Mouse (Mus musculus): ENCODE results near the gene Gm5737. TPM values are rescaled to one million over a fixed set of nuclear protein-coding genes. Genes with fewer than 3 reads are reported as not detected.

Gm5737 gene
- total and polyA plus RNA-seq, 3 experiments: not detected

DNA sequence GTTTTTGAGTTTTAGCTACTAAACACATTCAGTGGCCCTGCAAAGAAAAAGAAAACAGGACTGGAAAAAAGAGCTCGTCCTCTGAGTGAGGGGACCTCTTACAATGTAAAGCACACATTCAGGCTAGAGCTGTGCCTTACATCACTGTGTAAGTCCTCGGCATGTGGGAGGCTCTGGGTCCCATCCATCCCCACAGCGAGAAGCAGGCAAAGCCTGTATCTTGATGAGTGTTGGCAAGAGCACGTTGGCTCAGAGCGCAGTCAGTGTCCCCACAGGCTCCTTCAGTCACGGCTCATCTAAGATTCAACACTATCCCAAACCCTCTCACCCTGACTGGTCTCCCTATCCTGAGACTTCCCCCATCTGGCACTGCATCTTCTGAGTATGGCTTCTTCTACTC, 66.1 kb downstream of the Gm5737 start:
- no peaks in the 10 kb centered on the region for H3K27me3 ChIP-seq (ENCODE audit: insufficient read depth, low read length)
- H3K4me1 ChIP-seq (ENCODE audit: insufficient read depth, low read depth, low read length): peaks cover 83% of the 10 kb centered on the region
- TF ChIP-seq TAL1 (conservative IDR thresholded peaks at IDR 0.05; ENCODE audit: low read depth, low read length): no peak
- TF ChIP-seq GATA2 (IDR thresholded peaks at IDR 0.05; ENCODE audit: borderline replicate concordance, low read depth, low read length): no peak
- no peak for TF ChIP-seq GATA1 (IDR thresholded peaks at IDR 0.05; ENCODE audit: borderline replicate concordance, low read length)
- TF ChIP-seq CTCF (IDR thresholded peaks at IDR 0.05; ENCODE audit: low read depth, low read length): no peak
- no peak for TF ChIP-seq POLR2AphosphoS5 (IDR thresholded peaks at IDR 0.05; ENCODE audit: insufficient replicate concordance, low read depth, low read length)
- no peaks in the 10 kb centered on the region for H3K9me3 ChIP-seq (replicated peaks)
- no peak overlapping the region for H3K4me3 ChIP-seq (ENCODE audit: low read depth, low read length)
- DNase-seq (ENCODE audit: low spot score) (no peak), ATAC-seq (ENCODE audit: extremely low read depth, insufficient number of reproducible peaks, low FRiP score, poor library complexity, severe bottlenecking) (no peak)
- peaks cover 95% of the 10 kb centered on the region for H3K36me3 ChIP-seq (replicated peaks)

DNA sequence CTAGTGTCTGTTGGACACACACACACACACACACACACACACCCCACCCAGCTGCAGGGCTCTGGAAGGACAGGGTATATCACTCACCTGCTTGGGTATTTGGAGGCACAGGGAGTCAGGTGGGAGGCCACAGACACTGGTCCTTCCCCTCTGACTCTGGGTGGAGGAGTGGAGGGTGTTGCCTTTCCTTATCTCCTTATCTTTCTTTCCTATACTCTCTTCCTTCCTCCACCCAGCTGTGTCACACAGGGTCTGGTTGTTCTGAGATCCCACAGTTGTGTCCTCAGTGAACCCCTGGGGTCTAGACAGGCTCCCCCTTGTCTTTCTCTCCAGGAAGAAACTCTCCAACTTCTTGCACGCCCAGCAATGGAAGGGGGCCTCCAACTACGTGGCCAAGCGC, 67.8 kb downstream of the Gm5737 start:
- H3K4me1 ChIP-seq (ENCODE audit: insufficient read depth, low read depth, low read length): peaks cover 80% of the 10 kb centered on the region
- no peak for ATAC-seq (ENCODE audit: extremely low read depth, insufficient number of reproducible peaks, low FRiP score, poor library complexity, severe bottlenecking)
- H3K9me3 ChIP-seq (replicated peaks): no peaks in the 10 kb centered on the region
- no peaks in the 10 kb centered on the region for H3K27me3 ChIP-seq (ENCODE audit: insufficient read depth, low read length)
- no peak for DNase-seq (ENCODE audit: low spot score)
- no peak overlapping the region for H3K4me3 ChIP-seq (ENCODE audit: low read depth, low read length)
- no peak for TF ChIP-seq CTCF (IDR thresholded peaks at IDR 0.05; ENCODE audit: low read depth, low read length)
- TF ChIP-seq GATA2 (IDR thresholded peaks at IDR 0.05; ENCODE audit: borderline replicate concordance, low read depth, low read length): 0 out of 2 replicates have a peak, but pooled peaks have one; percentile 45
- H3K36me3 ChIP-seq (replicated peaks): peaks cover 96% of the 10 kb centered on the region

DNA sequence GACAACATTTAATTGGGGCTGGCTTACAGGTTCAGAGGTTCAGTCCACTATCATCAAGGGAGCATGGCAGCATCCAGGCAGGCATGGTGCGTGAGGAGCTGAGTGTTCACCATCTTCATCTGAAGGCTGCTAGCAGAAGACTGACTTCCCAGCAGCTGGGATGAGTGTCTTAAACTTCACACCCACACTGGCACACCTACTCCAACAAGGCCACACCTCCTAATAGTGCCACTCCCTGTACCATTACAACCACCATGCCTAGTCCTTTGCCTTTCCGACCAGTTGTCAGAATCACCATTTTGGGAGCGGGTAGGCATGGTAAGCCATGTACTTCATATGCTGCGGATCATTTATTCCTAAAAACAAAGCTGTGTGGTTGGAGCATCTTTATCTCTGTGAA, 68.6 kb downstream of the Gm5737 start:
- DNase-seq (ENCODE audit: low spot score): no peak
- H3K9me3 ChIP-seq (replicated peaks): no peaks in the 10 kb centered on the region
- no peaks in the 10 kb centered on the region for H3K27me3 ChIP-seq (ENCODE audit: insufficient read depth, low read length)
- H3K4me3 ChIP-seq (ENCODE audit: low read depth, low read length): no peak overlapping the region
- TF ChIP-seq GATA2 (IDR thresholded peaks at IDR 0.05; ENCODE audit: borderline replicate concordance, low read depth, low read length) (no peak), CTCF (IDR thresholded peaks at IDR 0.05; ENCODE audit: low read depth, low read length) (no peak), POLR2AphosphoS5 (IDR thresholded peaks at IDR 0.05; ENCODE audit: insufficient replicate concordance, low read depth, low read length) (no peak), TAL1 (conservative IDR thresholded peaks at IDR 0.05; ENCODE audit: low read depth, low read length) (no peak), GATA1 (IDR thresholded peaks at IDR 0.05; ENCODE audit: borderline replicate concordance, low read length) (no peak)
- peaks cover 72% of the 10 kb centered on the region for H3K4me1 ChIP-seq (ENCODE audit: insufficient read depth, low read depth, low read length)
- no peak for ATAC-seq (ENCODE audit: extremely low read depth, insufficient number of reproducible peaks, low FRiP score, poor library complexity, severe bottlenecking)
- peaks cover 96% of the 10 kb centered on the region for H3K36me3 ChIP-seq (replicated peaks)

Other genes with a start within 250 kb of the Gm5737 start
- gene Uqcrc2, start 177.2 kb upstream of the Gm5737 start, total RNA-seq (2014; fragmentation: Nextera tagmentation): 225 and 235 TPM in 2 replicates
- 200 and 213 TPM in 2 replicates for gene Uqcrc2, start 177.2 kb upstream of the Gm5737 start, total RNA-seq (2017)
- 10.3 and 11.3 TPM in 2 replicates for gene Uqcrc2, start 177.2 kb upstream of the Gm5737 start, polyA plus RNA-seq (2012)
- not detected in 2 replicates for gene Pdzd9, start 142.0 kb upstream of the Gm5737 start, total RNA-seq (2014; fragmentation: Nextera tagmentation)
- gene Pdzd9, start 142.0 kb upstream of the Gm5737 start, total RNA-seq (2017): 0.38 and 0.46 TPM in 2 replicates
- not detected in 2 replicates for gene Pdzd9, start 142.0 kb upstream of the Gm5737 start, polyA plus RNA-seq (2012)
- gene Mosmo, start 134.7 kb upstream of the Gm5737 start, total RNA-seq (2014; fragmentation: Nextera tagmentation): 81.1 and 127 TPM in 2 replicates
- gene Mosmo, start 134.7 kb upstream of the Gm5737 start, total RNA-seq (2017): 39.3 and 44.5 TPM in 2 replicates
- gene Mosmo, start 134.7 kb upstream of the Gm5737 start, polyA plus RNA-seq (2012): 30.4 and 41.0 TPM in 2 replicates
- gene Vwa3a, start 73.0 kb upstream of the Gm5737 start, total RNA-seq (2014; fragmentation: Nextera tagmentation): not detected in 2 replicates
- gene Vwa3a, start 73.0 kb upstream of the Gm5737 start, total RNA-seq (2017): 0.11 TPM in 1 of 2 replicates, not detected in the other
- not detected in 2 replicates for gene Vwa3a, start 73.0 kb upstream of the Gm5737 start, polyA plus RNA-seq (2012)
- gene Eef2k, start 30.5 kb downstream of the Gm5737 start, total RNA-seq (2014; fragmentation: Nextera tagmentation): 62.3 and 72.9 TPM in 2 replicates
- 185 and 189 TPM in 2 replicates for gene Eef2k, start 30.5 kb downstream of the Gm5737 start, total RNA-seq (2017)
- gene Eef2k, start 30.5 kb downstream of the Gm5737 start, polyA plus RNA-seq (2012): 89.8 and 107 TPM in 2 replicates
- gene Polr3e, start 105.4 kb downstream of the Gm5737 start, total RNA-seq (2014; fragmentation: Nextera tagmentation): 18.0 and 21.3 TPM in 2 replicates
- gene Polr3e, start 105.4 kb downstream of the Gm5737 start, total RNA-seq (2017): 26.2 and 27.6 TPM in 2 replicates
- 31.1 and 36.5 TPM in 2 replicates for gene Polr3e, start 105.4 kb downstream of the Gm5737 start, polyA plus RNA-seq (2012)
- gene Cdr2, start 169.9 kb downstream of the Gm5737 start, total RNA-seq (2014; fragmentation: Nextera tagmentation): 12.8 and 20.0 TPM in 2 replicates
- 12.7 and 14.0 TPM in 2 replicates for gene Cdr2, start 169.9 kb downstream of the Gm5737 start, total RNA-seq (2017)
- gene Cdr2, start 169.9 kb downstream of the Gm5737 start, polyA plus RNA-seq (2012): 7.7 and 8.0 TPM in 2 replicates
- 4.5 TPM in 1 of 2 replicates, not detected in the other for gene Mfsd13b, start 170.1 kb downstream of the Gm5737 start, total RNA-seq (2014; fragmentation: Nextera tagmentation)
- gene Mfsd13b, start 170.1 kb downstream of the Gm5737 start, total RNA-seq (2017): 0.38 TPM in 1 of 2 replicates, not detected in the other
- not detected in 2 replicates for gene Mfsd13b, start 170.1 kb downstream of the Gm5737 start, polyA plus RNA-seq (2012)
- 61.2 and 70.9 TPM in 2 replicates for gene Mettl9, start 222.1 kb downstream of the Gm5737 start, total RNA-seq (2014; fragmentation: Nextera tagmentation)
- 84.7 and 90.8 TPM in 2 replicates for gene Mettl9, start 222.1 kb downstream of the Gm5737 start, total RNA-seq (2017)
- 30.3 and 33.9 TPM in 2 replicates for gene Mettl9, start 222.1 kb downstream of the Gm5737 start, polyA plus RNA-seq (2012)

All from G1E (cell line).